Mouse (Mus musculus) liver, adult 10 weeks (tissue): Measurements from ENCODE around the gene Vmn1r139. TPM values are rescaled to one million over a fixed set of nuclear protein-coding genes. Genes with fewer than 3 reads are reported as not detected.

Experiments used
- polyA plus RNA-seq: library from polyadenylated mRNA; stranded (reverse); fragments of 350-450 nt; fragmentation: Illumina TruSeq; extraction: RNeasy Lipid Tissue Mini Kit (QIAGEN cat#74804); gene quantifications from one replicate; pipeline ENCODE4 v1.2.3, GENCODE M21; 2014; ENCODE audit warnings: low read depth, low replicate concordance

Gene Vmn1r139
- polyA plus RNA-seq = not detected

GRCm38 (mm10) chr7:22068757-22069156 is at the start of gene Vmn1r139:
Gene Vmn1r139, plus strand, starts transcription at chr7:22069057.

GRCm38 (mm10) chr7:22028797-22029196 is 40.1 kb upstream of the Vmn1r139 start, which contains the start of gene Vmn1r138:
Gene Vmn1r138, minus strand, starts transcription at chr7:22028897.

GRCm38 (mm10) chr7:22056205-22056604 is 12.7 kb upstream of the Vmn1r139 start, which contains the start of gene Gm6176:
Gene Gm6176, minus strand, starts transcription at chr7:22056305.

GRCm38 (mm10) chr7:22118145-22118544 is 49.3 kb downstream of the Vmn1r139 start, which contains the start of gene Gm16451:
Gene Gm16451, minus strand, starts transcription at chr7:22118245.

GRCm38 (mm10) chr7:22134641-22135040 is 65.8 kb downstream of the Vmn1r139 start, which contains the start of gene Gm10666:
Gene Gm10666, minus strand, starts transcription at chr7:22134741.

Other genes with a start within 250 kb of the Vmn1r139 start
- not detected for gene Vmn1r135, start 236.7 kb upstream of the Vmn1r139 start, polyA plus RNA-seq
- not detected for gene Gm5725, start 224.8 kb upstream of the Vmn1r139 start, polyA plus RNA-seq
- gene Gm5891, start 147.8 kb upstream of the Vmn1r139 start, polyA plus RNA-seq = not detected
- gene Vmn1r137, start 74.5 kb upstream of the Vmn1r139 start, polyA plus RNA-seq = not detected
- gene Vmn1r138, start 40.2 kb upstream of the Vmn1r139 start, polyA plus RNA-seq = not detected
- not detected for gene Gm6176, start 12.8 kb upstream of the Vmn1r139 start, polyA plus RNA-seq
- not detected for gene Gm16451, start 49.2 kb downstream of the Vmn1r139 start, polyA plus RNA-seq
- not detected for gene Gm10666, start 65.7 kb downstream of the Vmn1r139 start, polyA plus RNA-seq
- not detected for gene Vmn1r142, start 95.0 kb downstream of the Vmn1r139 start, polyA plus RNA-seq
- not detected for gene Vmn1r143, start 120.3 kb downstream of the Vmn1r139 start, polyA plus RNA-seq
- not detected for gene Gm8653, start 132.2 kb downstream of the Vmn1r139 start, polyA plus RNA-seq
- not detected for gene Gm8453, start 160.4 kb downstream of the Vmn1r139 start, polyA plus RNA-seq